Comparison of ENCODE assay signal across 29 mouse cellular contexts in genomic region chr3:130568331-130569095, GRCm38 (mm10). TPM values are rescaled to one million over a fixed set of nuclear protein-coding genes. Genes with fewer than 3 reads are reported as not detected.
DNase-seq lines count a peak whose midpoint lies in the region; ATAC-seq and TF ChIP-seq lines count a peak whose summit lies in the region.
"Had no signal": no experiment of that assay in that cellular context is flagged by ENCODE, and none has a peak within 500 bp of the region (broad histone marks: within the 10 kb centered on the region; RNA-seq: fewer than 3 reads in every experiment).

No protein-coding gene starts in this region.

- 50% methylated on average over 16 of the region's 16 CpGs for WGBS in lung, embryonic 14.5 days
- WGBS in stomach, embryonic 14.5 days, result 55% methylated on average over 16 of the region's 16 CpGs
- WGBS in stomach, postnatal 0 days, result 57% methylated on average over 16 of the region's 16 CpGs

- no peak overlapping the region for H3K9ac ChIP-seq in lung, embryonic 14.5 days
- no peak overlapping the region for H3K9ac ChIP-seq in stomach, embryonic 14.5 days (replicated peaks; ENCODE audit: low read depth, low read length)
- no peak overlapping the region for H3K9ac ChIP-seq in stomach, postnatal 0 days (ENCODE audit: low read length)
- H3K9ac ChIP-seq: forebrain, embryonic 15.5 days; intestine, embryonic 15.5 days; liver, embryonic 15.5 days; midbrain, embryonic 13.5 days; neural tube, embryonic 12.5 days had no signal

- no peak overlapping the region for H3K4me3 ChIP-seq in lung, embryonic 14.5 days (ENCODE audit: low read depth, low read length)
- H3K4me3 ChIP-seq in stomach, embryonic 14.5 days (ENCODE audit: low read depth, low read length), result no peak overlapping the region
- no peak overlapping the region for H3K4me3 ChIP-seq in stomach, postnatal 0 days (ENCODE audit: low read depth, low read length)
- H3K4me3 ChIP-seq: embryonic facial prominence, embryonic 10.5 days; forebrain, embryonic 15.5 days; intestine, embryonic 15.5 days; liver, embryonic 15.5 days; midbrain, embryonic 13.5 days; neural tube, embryonic 12.5 days had no signal

- H3K9me3 ChIP-seq in lung, embryonic 14.5 days (ENCODE audit: low read depth, low read length), result no peaks in the 10 kb centered on the region
- H3K9me3 ChIP-seq in stomach, embryonic 14.5 days (ENCODE audit: control insufficient read depth, low read depth, low read length), result no peaks in the 10 kb centered on the region
- H3K9me3 ChIP-seq in stomach, postnatal 0 days (ENCODE audit: control insufficient read depth, low read length), result no peaks in the 10 kb centered on the region
- H3K9me3 ChIP-seq: embryonic facial prominence, embryonic 10.5 days; forebrain, embryonic 15.5 days; intestine, embryonic 15.5 days; liver, embryonic 15.5 days; midbrain, embryonic 13.5 days; neural tube, embryonic 12.5 days had no signal

- TF ChIP-seq CTCF in lung, embryonic 14.5 days (IDR thresholded peaks at IDR 0.05; ENCODE audit: low read depth), result no peak
- TF ChIP-seq CTCF in stomach, postnatal 0 days (IDR thresholded peaks at IDR 0.05; ENCODE audit: low read depth), result no peak

- H3K36me3 ChIP-seq in lung, embryonic 14.5 days (ENCODE audit: insufficient read depth), result no peaks in the 10 kb centered on the region
- H3K36me3 ChIP-seq in stomach, embryonic 14.5 days (ENCODE audit: control insufficient read depth, insufficient read depth, low read length), result no peaks in the 10 kb centered on the region
- no peaks in the 10 kb centered on the region for H3K36me3 ChIP-seq in stomach, postnatal 0 days (ENCODE audit: control insufficient read depth, insufficient read depth, low read length)
- H3K36me3 ChIP-seq: embryonic facial prominence, embryonic 10.5 days; forebrain, embryonic 15.5 days; intestine, embryonic 15.5 days; liver, embryonic 15.5 days; midbrain, embryonic 13.5 days; neural tube, embryonic 12.5 days had no signal

- DNase-seq in adrenal gland, postnatal 36 days, result peak; percentile 33 to 41
- no peak for DNase-seq in adrenal gland, postnatal 4 days (ENCODE audit: low spot score in 2 of 2)
- peak; percentile 71 for DNase-seq in lung, embryonic 14.5 days
- no peak for DNase-seq in lung, postnatal 36 days
- no peak for DNase-seq in stomach, postnatal 0 days (ENCODE audit: low spot score)
- DNase-seq in frontal cortex, postnatal 36 days (ENCODE audit: low spot score in 2 of 2), result no peak
- DNase-seq: cerebellum, adult 11 months; cerebellum, adult 9-11 months; gastrocnemius, postnatal 14 days; heart, adult 11 months; kidney, adult 8-10 months; left cerebral cortex, postnatal 4 days; retina, postnatal 1 day; right cerebral cortex, postnatal 25 days; spleen, adult 18-20 months; thymus, postnatal 25 days had no signal

- no peaks in the 10 kb centered on the region for H3K27me3 ChIP-seq in lung, embryonic 14.5 days (ENCODE audit: insufficient read depth, low read length)
- no peaks in the 10 kb centered on the region for H3K27me3 ChIP-seq in stomach, embryonic 14.5 days (ENCODE audit: control insufficient read depth, insufficient read depth, low read length)
- H3K27me3 ChIP-seq in stomach, postnatal 0 days (ENCODE audit: control insufficient read depth, insufficient read depth, low read length), result no peaks in the 10 kb centered on the region
- H3K27me3 ChIP-seq: forebrain, embryonic 15.5 days; intestine, embryonic 15.5 days; liver, embryonic 15.5 days; midbrain, embryonic 13.5 days; neural tube, embryonic 12.5 days had no signal

- peak overlapping the region; percentile 59; the same call in 1 of the 2 replicates for H3K27ac ChIP-seq in lung, embryonic 14.5 days (ENCODE audit: low read depth)
- 0 out of 2 replicates have a peak overlapping the region, but pooled peaks have one; percentile 7 for H3K27ac ChIP-seq in stomach, embryonic 14.5 days (ENCODE audit: low read length)
- H3K27ac ChIP-seq in stomach, postnatal 0 days (replicated peaks), result no peak overlapping the region
- H3K27ac ChIP-seq: embryonic facial prominence, embryonic 10.5 days; forebrain, embryonic 15.5 days; intestine, embryonic 15.5 days; liver, embryonic 15.5 days; midbrain, embryonic 13.5 days; neural tube, embryonic 12.5 days had no signal

- ATAC-seq in lung, embryonic 14.5 days (ENCODE audit: insufficient read depth), result peak; percentile 78
- no peak for ATAC-seq in stomach, embryonic 14.5 days (ENCODE audit: insufficient number of reproducible peaks, insufficient read depth, low FRiP score, low read depth)
- no peak for ATAC-seq in stomach, postnatal 0 days (ENCODE audit: low FRiP score, low TSS enrichment)
- ATAC-seq: forebrain, embryonic 15.5 days; hindbrain, embryonic 16.5 days; intestine, embryonic 15.5 days; midbrain, embryonic 13.5 days had no signal

- no peak overlapping the region for H3K4me2 ChIP-seq in lung, embryonic 14.5 days
- no peak overlapping the region for H3K4me2 ChIP-seq in stomach, embryonic 14.5 days (replicated peaks; ENCODE audit: low read depth, low read length)
- H3K4me2 ChIP-seq in stomach, postnatal 0 days (replicated peaks; ENCODE audit: low read depth), result no peak overlapping the region
- H3K4me2 ChIP-seq: forebrain, embryonic 15.5 days; heart, embryonic 11.5 days; intestine, embryonic 15.5 days; liver, embryonic 15.5 days; midbrain, embryonic 13.5 days; neural tube, embryonic 12.5 days had no signal

- peaks cover 5% of the 10 kb centered on the region; the same call in 1 of the 2 replicates for H3K4me1 ChIP-seq in lung, embryonic 14.5 days (ENCODE audit: insufficient read depth)
- peaks cover 5% of the 10 kb centered on the region; the same call in 1 of the 2 replicates for H3K4me1 ChIP-seq in stomach, embryonic 14.5 days (ENCODE audit: control insufficient read depth, insufficient read depth, low read length)
- H3K4me1 ChIP-seq in stomach, postnatal 0 days (replicated peaks; ENCODE audit: control insufficient read depth, insufficient read depth), result no peaks in the 10 kb centered on the region
- H3K4me1 ChIP-seq: forebrain, embryonic 15.5 days; intestine, embryonic 15.5 days; liver, embryonic 15.5 days; midbrain, embryonic 13.5 days; neural tube, embryonic 12.5 days had no signal

- no peak for TF ChIP-seq EP300 in stomach, postnatal 0 days (optimal IDR thresholded peaks at IDR 0.05)

RNA-seq across cellular contexts. Expression of gene Etnppl, which starts 48.7 kb away (rescaled TPM):
- under 1 TPM in 1 of 2 experiments, not detected in 1; 0.36 TPM for total RNA-seq in adrenal gland, postnatal 36 days (2021)
- 1 to 10 TPM in 1 of 2 experiments, under 1 TPM in 1; 0.84 to 6.4 TPM for total RNA-seq in adrenal gland, postnatal 4 days (2021)
- not detected in 2 replicates for polyA plus RNA-seq in lung, embryonic 14.5 days (2014; fragmentation: Nextera tagmentation; extraction: Ambion mirVana)
- not detected in 2 replicates for polyA plus RNA-seq in stomach, embryonic 14.5 days (2014; fragmentation: Nextera tagmentation; extraction: Ambion mirVana)
- polyA plus RNA-seq in stomach, postnatal 0 days (2015; fragmentation: Nextera tagmentation; extraction: Ambion mirVana), result 0.04 and 0.23 TPM in 2 replicates
- total RNA-seq: common myeloid progenitor, adult 5-6 weeks; ES-E14; gastrocnemius, postnatal 14 days; left cerebral cortex, postnatal 4 days; megakaryocyte, adult 5-6 weeks had no signal
- polyA plus RNA-seq: embryonic facial prominence, embryonic 10.5 days; forebrain, embryonic 15.5 days; heart, embryonic 11.5 days; heart, postnatal 0 days; hindbrain, embryonic 16.5 days; midbrain, embryonic 13.5 days had no signal

Comparison
In these comparisons a context has a peak if more than half of its experiments do, and no peak if none do; other contexts are left out.
1. DNase-seq: peak in adrenal gland, postnatal 36 days (2 of 2) and lung, embryonic 14.5 days (single experiment); none in adrenal gland, postnatal 4 days (0 of 2), lung, postnatal 36 days (single experiment), stomach, postnatal 0 days (single experiment) and frontal cortex, postnatal 36 days (0 of 2).